Mouse (Mus musculus) c-Kit-positive CD71-positive TER-119-positive erythroid progenitor cells, embryonic 14.5 days (primary cell): Measurements from ENCODE around the gene Gemin7.

Experiments used
- DNase-seq: peaks from one replicate; pipeline ENCODE4 v3.0.0-alpha.2; 2013; ENCODE audit warnings: low spot score

Gene Gemin7

GRCm38 (mm10) chr7:19547344-19547969 lies 29.9 kb downstream of the Gemin7 start:
- no peak for DNase-seq

GRCm38 (mm10) chr7:19546007-19546406 lies 31.4 kb downstream of the Gemin7 start:
- no peak for DNase-seq

- no peak for DNase-seq
Measured at GRCm38 (mm10) chr7:19543584-19543983, 33.8 kb downstream of the Gemin7 start.

- DNase-seq: no peak
Measured at GRCm38 (mm10) chr7:19542155-19542691, 35.2 kb downstream of the Gemin7 start.

- DNase-seq: no peak
Measured at GRCm38 (mm10) chr7:19541681-19542154, 35.7 kb downstream of the Gemin7 start.

GRCm38 (mm10) chr7:19540771-19541566 lies 36.4 kb downstream of the Gemin7 start:
- no peak for DNase-seq

GRCm38 (mm10) chr7:19534676-19535075 lies 42.7 kb downstream of the Gemin7 start:
- DNase-seq: no peak

- DNase-seq: no peak
Measured at GRCm38 (mm10) chr7:19532240-19532639, 45.2 kb downstream of the Gemin7 start.

- no peak for DNase-seq
Measured at GRCm38 (mm10) chr7:19531077-19531476, 46.3 kb downstream of the Gemin7 start.

GRCm38 (mm10) chr7:19525105-19525481 lies 52.3 kb downstream of the Gemin7 start:
- no peak for DNase-seq

- DNase-seq: no peak
Measured at GRCm38 (mm10) chr7:19524420-19525104, 52.8 kb downstream of the Gemin7 start.

GRCm38 (mm10) chr7:19523757-19524419 lies 53.5 kb downstream of the Gemin7 start:
- DNase-seq: no peak

GRCm38 (mm10) chr7:19523017-19523756 lies 54.2 kb downstream of the Gemin7 start:
- no peak for DNase-seq

GRCm38 (mm10) chr7:19520032-19520431 lies 57.4 kb downstream of the Gemin7 start:
- DNase-seq: no peak

- no peak for DNase-seq
Measured at GRCm38 (mm10) chr7:19517652-19518365, 59.6 kb downstream of the Gemin7 start, which contains the start of gene Nkpd1. Gene Nkpd1, plus strand, starts transcription at chr7:19517838.
